Mouse (Mus musculus) spleen, adult 12 weeks (tissue): Measurements from ENCODE around the gene Gtdc1.
"Not testable (repeated sequence)": the region's sequence is repeated elsewhere in the genome, so short reads cannot be mapped to it uniquely, and the experiment has no call there.

Source experiments
- DNase-seq: peaks from one replicate; pipeline ENCODE4 v3.0.0; 2022; ENCODE audit warnings: low spot score

The Gtdc1 gene

GRCm38 (mm10) chr2:44763898-44764297, 163.6 kb downstream of the Gtdc1 start:
- DNase-seq: no peak

DNA sequence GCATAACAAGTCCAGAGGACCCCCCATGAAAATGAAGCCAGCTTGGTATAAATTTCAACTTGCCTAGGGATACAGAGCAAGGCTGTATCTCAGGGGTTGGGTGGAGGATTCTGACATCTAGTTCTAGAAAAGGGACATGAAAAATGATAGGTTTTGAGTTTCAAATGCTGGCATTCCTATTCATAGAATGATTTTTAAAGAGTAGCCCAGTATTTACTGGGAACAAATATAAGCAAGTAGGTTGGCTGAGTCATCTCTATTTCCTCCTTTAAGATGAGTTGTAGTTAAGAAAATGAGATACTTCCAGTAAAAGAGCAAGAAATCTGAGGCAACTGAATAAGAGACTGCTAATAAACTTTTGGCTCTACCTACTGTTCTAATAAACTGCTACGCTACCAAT, 190.8 kb downstream of the Gtdc1 start:
- DNase-seq: no peak

- no peak for DNase-seq
Measured at GRCm38 (mm10) chr2:44721461-44721860, 206.0 kb downstream of the Gtdc1 start.

GRCm38 (mm10) chr2:44705883-44706615, 221.4 kb downstream of the Gtdc1 start:
- no peak for DNase-seq

- no peak for DNase-seq
Measured at GRCm38 (mm10) chr2:44700276-44700675, 227.2 kb downstream of the Gtdc1 start.

DNA sequence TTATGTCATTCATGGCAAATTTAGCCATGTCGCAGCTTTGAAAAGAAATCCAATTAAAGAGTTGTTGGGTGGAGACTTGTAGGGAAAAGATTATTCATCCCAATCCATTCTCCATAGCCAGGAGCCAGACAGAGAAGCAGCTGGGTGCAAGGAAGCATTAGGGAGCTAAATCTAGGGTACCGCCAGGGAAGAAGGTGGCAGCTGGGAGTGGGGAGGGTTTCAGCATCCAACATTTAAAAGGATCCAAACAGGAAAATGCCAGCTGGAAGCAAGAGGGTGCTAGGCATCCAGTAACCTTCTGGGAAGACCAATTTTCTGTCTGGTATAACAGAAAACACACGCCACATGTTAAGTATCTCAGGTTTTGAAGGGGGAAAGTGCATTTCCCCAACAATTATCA, 231.0 kb downstream of the Gtdc1 start:
- no peak for DNase-seq

DNA sequence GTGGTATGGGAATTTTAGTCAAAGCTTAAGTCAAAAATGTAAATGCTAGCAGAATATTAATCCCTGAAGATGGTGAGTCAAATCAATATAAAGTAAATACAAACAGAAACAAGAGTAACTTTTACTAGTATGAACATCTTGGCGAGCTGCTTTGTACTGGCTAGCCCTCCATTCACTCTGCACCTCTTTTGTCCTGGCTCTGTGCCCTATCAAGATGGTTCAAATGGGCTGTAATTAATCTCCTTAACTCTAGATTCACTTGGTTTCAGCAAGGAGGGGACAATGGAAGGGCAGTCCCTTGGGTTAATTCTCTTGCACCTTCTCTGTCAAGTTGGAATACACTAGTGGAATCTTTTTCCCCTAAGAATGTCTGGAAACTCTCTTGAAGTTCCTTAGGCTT, 233.6 kb downstream of the Gtdc1 start:
- DNase-seq: no peak

- DNase-seq: no peak
Measured at GRCm38 (mm10) chr2:44664049-44664448, 263.4 kb downstream of the Gtdc1 start.

DNA sequence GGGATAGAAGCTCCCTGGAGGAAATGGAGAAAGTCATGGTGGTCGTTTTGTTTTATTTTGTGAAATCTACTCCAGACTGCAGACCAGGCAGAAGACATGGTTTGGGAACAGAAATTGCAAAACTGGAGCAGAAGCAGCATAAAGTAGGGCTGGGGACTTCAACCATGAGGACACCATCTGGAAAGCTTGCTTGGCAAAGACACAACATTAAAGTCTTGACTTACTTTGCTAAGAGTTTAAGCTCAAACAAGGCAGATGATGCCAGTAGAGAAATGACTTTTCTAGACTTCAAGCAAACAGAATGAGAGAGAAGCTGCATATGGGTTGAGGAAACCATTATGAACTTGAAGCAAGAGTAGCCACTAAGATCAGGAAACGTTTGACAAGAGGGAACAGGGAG, 267.6 kb downstream of the Gtdc1 start:
- DNase-seq: no peak

DNA sequence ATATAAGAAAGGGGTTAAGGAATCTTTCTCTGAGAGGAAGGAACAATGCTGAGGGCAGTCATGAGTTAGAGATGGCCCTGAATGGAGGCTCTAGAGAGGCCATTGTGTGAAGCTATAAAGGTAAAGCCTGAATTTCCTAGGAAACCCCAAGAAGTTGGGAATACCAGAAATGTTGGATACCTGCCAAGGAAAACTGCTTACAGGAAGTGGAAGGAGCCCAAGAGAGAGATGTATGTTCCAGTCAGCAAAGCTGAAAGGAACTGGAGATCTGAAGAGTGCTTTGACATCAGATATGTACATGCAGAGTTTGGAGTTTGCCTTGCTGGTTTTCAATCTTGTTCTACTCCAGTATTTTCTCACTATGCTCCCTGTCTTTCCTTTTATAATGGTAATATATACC, 268.4 kb downstream of the Gtdc1 start:
- no peak for DNase-seq

GRCm38 (mm10) chr2:44648537-44648936, 278.9 kb downstream of the Gtdc1 start:
- no peak for DNase-seq

- no peak for DNase-seq
Measured at GRCm38 (mm10) chr2:44646398-44646797, 281.1 kb downstream of the Gtdc1 start.

DNA sequence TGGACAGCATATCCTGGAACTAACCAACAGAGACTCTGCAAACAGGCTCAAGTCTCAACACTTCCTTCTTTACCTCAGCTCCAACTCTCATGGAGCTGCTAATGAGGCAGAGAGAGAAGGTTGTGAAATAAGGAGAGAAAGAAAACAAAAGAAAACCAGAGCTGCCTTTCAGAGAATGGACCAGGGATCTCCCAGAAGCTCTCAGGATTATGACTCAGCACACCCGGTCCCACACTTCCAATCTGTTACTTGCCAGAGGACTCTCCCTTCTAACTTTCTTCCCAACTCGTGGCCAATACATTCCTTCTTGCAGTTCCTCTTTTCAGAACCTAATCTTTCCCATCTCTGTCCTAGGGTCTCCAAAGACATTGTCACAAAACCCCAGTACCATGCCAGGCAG, 288.1 kb downstream of the Gtdc1 start:
- no peak for DNase-seq

- no peak for DNase-seq
Measured at GRCm38 (mm10) chr2:44638157-44638556, 289.3 kb downstream of the Gtdc1 start.

DNA sequence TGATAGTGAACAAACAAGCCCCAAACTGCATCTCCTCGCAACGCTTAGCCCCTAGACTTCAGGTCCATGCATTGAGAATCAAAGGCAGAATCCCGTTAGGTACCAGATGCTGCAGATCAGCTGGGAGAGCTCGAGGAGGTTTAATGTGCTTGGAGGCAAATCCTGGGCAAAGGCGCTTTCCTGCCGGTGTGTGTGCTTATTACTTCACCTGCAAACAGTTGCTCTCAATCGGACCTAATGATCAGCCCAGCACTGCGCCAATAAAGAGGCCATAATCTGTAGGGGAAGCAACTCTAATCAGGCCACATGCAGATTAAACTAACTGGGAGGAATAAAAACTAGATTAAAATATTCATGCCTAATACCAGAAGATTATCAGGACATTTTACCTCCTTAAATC, 293.5 kb downstream of the Gtdc1 start:
- DNase-seq: no peak

GRCm38 (mm10) chr2:44633064-44633463, 294.4 kb downstream of the Gtdc1 start:
- DNase-seq: no peak

DNA sequence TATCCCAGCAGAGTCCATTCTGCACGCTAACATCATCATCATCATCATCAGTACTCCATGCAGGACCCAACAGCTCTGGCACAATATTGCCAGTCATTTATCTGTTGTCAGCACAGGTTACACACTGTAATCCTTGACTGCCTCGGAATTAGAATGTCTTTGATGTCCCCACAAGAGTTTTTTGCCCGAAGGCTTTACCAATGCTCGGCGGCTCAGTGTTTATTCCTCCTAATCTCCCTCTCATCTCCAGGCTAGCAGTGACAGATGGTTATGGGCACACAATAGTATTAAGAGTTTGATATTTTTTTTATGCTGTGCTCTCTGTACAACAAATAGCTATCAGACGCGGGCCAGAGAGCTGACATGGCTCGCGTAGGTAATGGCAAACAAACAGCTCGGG, 294.9 kb downstream of the Gtdc1 start:
- no peak for DNase-seq

DNA sequence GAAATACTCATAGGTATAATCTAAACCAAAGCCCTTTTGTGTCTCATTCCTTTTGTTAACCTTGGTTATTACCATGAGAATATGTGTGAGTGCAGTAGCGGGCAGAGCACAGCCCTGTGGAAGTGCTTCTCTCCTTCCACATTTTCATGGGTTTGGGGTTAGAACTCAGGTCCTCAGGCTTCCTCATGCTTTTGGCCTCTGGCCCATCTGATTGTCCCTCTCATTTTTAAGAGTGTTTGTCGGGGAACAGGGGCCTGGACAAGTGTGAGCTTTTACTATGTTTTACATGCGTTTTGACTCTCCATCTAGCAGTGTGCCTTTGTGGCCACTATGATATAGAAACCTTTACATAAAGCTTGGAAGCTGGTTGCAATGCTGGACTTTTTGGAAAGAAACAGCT, 296.4 kb downstream of the Gtdc1 start:
- no peak for DNase-seq

DNA sequence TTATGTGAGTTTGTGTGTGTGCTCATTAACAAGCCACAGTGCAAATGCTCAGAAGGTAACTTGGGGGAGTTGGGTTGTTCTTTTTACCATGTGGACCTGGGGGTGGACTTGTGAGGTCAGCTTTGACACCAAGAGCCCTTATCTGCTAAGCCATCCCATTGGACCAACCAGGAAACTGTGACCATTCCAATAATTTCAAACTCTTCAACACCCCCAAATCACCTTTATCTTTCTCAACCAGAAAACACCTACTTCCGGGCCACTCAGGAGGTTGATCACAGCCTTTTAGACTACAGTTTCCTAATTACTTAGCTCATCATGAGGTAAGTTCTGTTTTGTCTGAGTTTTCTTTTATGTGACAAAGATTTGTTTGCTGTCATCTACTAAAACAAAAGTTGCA, 298.7 kb downstream of the Gtdc1 start:
- no peak for DNase-seq

GRCm38 (mm10) chr2:44625154-44625553, 302.3 kb downstream of the Gtdc1 start:
- DNase-seq: no peak

DNA sequence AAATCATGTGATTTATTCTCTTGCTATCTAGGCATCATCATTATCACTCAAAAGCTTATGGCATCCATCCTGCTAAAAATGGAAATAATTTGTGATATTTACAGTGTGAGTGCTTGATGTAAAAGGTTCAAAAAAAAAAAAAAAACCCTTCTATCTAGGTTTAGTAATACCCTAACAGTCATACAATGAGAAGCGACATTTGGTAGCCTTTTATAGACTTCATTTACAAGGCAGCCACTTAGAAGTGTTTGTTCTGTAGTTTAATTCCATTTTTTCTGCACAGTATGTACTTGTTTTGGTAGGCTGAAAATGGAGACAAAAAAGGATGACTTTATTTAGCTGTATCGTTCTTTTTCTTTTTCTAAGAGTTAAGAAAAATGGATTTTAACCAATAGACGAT, 305.0 kb downstream of the Gtdc1 start:
- DNase-seq: no peak

DNA sequence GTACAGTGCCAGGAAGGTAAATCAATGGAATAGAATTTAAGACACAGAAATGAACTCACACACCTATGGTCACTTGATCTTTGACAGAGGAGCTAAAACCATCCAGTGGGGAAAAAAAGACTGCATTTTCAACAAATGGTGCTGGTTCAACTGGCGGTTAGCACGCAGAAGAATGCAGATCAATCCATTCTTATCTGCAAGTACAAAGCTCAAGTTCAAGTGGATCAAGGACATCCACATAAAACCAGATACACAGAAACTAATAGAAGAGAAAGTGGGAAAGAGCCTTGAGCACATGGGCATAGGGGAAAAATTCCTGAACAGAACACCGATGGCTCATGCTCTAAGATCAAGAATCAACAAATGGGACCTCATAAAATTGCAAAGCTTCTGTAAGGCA, 327.8 kb downstream of the Gtdc1 start:
- DNase-seq: not testable (repeated sequence)

DNA sequence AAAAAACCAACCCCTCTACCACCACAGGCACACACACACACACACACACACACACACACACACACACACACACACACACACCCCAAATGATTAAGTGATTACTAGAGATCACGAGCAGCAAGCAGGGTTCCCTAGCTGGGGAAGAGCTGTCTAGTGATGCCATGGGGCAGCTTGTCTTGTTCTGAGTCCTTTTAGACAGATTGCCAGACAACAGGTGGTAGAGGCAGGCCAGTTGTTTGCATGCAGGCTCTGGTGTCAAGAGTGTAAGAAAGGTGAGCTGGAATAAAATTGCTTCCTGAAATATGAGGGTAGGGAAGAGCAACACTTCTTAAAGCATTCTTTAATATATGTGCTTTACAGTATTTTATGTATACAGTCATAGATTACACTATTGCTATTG, 333.2 kb downstream of the Gtdc1 start:
- DNase-seq: no peak

DNA sequence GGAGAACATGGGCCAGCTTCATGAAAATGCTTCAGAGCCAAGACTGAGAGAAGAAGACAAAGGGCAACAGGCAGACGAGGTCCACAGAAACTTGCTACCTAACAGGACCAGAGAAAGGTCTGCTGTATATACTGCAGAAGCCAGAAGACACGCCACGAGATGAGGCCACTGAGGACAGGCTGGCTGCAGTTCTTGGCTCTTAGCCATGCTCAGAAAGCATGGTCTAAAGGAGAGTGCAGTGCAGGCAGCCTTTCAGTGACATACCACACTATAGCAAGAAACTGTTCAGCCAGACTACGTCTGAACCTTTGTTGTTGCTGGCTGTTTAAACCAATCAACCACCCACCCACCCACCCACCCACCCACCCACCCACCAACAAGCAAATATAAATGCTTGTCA, 336.6 kb downstream of the Gtdc1 start:
- DNase-seq: no peak

DNA sequence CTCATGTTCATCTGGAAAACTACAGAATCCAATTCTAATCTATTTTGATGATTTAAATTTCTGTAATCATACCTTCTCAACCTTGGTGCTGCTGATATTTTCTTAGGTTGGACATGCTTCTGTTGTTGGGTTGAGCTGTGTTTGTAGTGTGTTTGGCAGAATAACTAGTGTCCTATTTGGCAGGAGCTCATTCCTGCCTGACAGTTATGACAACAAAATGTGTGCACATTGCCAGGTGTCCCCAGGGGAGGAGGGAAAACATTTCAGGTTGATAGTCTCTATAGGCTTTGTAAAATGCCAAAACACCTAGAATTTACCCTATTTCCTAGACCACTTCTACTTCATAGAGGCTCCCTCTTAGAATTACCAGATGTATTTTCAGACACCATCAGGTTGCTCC, 343.4 kb downstream of the Gtdc1 start:
- no peak for DNase-seq
